Mouse (Mus musculus): ENCODE measurements around the gene Plxnb2. TPM values are rescaled to one million over a fixed set of nuclear protein-coding genes. Genes with fewer than 3 reads are reported as not detected.

Gene Plxnb2
- total and polyA plus RNA-seq, 2 experiments from 2014 or later, result 64.7 to 274 TPM

- peaks cover 39% of the 10 kb centered on the region for H3K4me1 ChIP-seq (ENCODE audit: insufficient read depth, low read length)
- H3K27ac ChIP-seq, result peak overlapping the region; percentile 28; the same call in 1 of the 2 replicates
Observed at GRCm38 (mm10) chr15:89170102-89170501, 10.5 kb downstream of the Plxnb2 start.

GRCm38 (mm10) chr15:89169431-89169830 lies 11.2 kb downstream of the Plxnb2 start:
- peak overlapping the region; percentile 28 for H3K4me2 ChIP-seq (ENCODE audit: low read depth, low read length)
- H3K9ac ChIP-seq (replicated peaks; ENCODE audit: low read length), result 0 out of 2 replicates have a peak overlapping the region, but pooled peaks have one; percentile 5
- H3K27ac ChIP-seq, result peak overlapping the region; percentile 28
- no peaks in the 10 kb centered on the region for H3K9me3 ChIP-seq (ENCODE audit: low read length)
- 3% methylated on average over 10 of the region's 10 CpGs for WGBS
- H3K4me3 ChIP-seq (ENCODE audit: low read length), result no peak overlapping the region
- 0 out of 2 replicates have a peak, but pooled peaks have one; percentile 7 for TF ChIP-seq CTCF (IDR thresholded peaks at IDR 0.05; ENCODE audit: low read depth)
- DNase-seq (ENCODE audit: low spot score), result peak; percentile 82
- peaks cover 36% of the 10 kb centered on the region for H3K36me3 ChIP-seq (ENCODE audit: insufficient read depth, low read length)
- H3K27me3 ChIP-seq (ENCODE audit: insufficient read depth, low read length), result no peaks in the 10 kb centered on the region
- H3K4me1 ChIP-seq (ENCODE audit: insufficient read depth, low read length), result peaks cover 39% of the 10 kb centered on the region
- ATAC-seq, result peak; percentile 63

More at GRCm38 (mm10) chr15:89170102-89170501, 10.5 kb downstream of the Plxnb2 start:
- Histone ChIP-seq H3K9ac (replicated peaks; ENCODE audit: low read length) (no peak overlapping the region), H3K4me3 (ENCODE audit: low read length) (no peak overlapping the region), H3K36me3 (ENCODE audit: insufficient read depth, low read length) (peaks cover 29% of the 10 kb centered on the region), H3K4me2 (ENCODE audit: low read depth, low read length) (peak overlapping the region; percentile 10; the same call in 1 of the 2 replicates), H3K27me3 (ENCODE audit: insufficient read depth, low read length) (no peaks in the 10 kb centered on the region), H3K9me3 (ENCODE audit: low read length) (no peaks in the 10 kb centered on the region)
- ATAC-seq, result no peak
- TF ChIP-seq CTCF (IDR thresholded peaks at IDR 0.05; ENCODE audit: low read depth), result no peak
- 39% methylated on average over 3 of the region's 3 CpGs for WGBS
- no peak for DNase-seq (ENCODE audit: low spot score)

- Histone ChIP-seq H3K4me1 (ENCODE audit: insufficient read depth, low read length) (peaks cover 37% of the 10 kb centered on the region), H3K27ac (peak overlapping the region; percentile 28), H3K9ac (replicated peaks; ENCODE audit: low read length) (0 out of 2 replicates have a peak overlapping the region, but pooled peaks have one; percentile 5), H3K36me3 (ENCODE audit: insufficient read depth, low read length) (peaks cover 41% of the 10 kb centered on the region), H3K4me2 (ENCODE audit: low read depth, low read length) (peak overlapping the region; percentile 28), H3K9me3 (ENCODE audit: low read length) (no peaks in the 10 kb centered on the region), H3K27me3 (ENCODE audit: insufficient read depth, low read length) (no peaks in the 10 kb centered on the region), H3K4me3 (ENCODE audit: low read length) (no peak overlapping the region)
- DNase-seq (ENCODE audit: low spot score) (no peak), ATAC-seq (no peak)
- WGBS, result 27% methylated on average over 10 of the region's 10 CpGs
- no peak for TF ChIP-seq CTCF (IDR thresholded peaks at IDR 0.05; ENCODE audit: low read depth)
Observed at GRCm38 (mm10) chr15:89168922-89169321, 11.7 kb downstream of the Plxnb2 start.

DNA sequence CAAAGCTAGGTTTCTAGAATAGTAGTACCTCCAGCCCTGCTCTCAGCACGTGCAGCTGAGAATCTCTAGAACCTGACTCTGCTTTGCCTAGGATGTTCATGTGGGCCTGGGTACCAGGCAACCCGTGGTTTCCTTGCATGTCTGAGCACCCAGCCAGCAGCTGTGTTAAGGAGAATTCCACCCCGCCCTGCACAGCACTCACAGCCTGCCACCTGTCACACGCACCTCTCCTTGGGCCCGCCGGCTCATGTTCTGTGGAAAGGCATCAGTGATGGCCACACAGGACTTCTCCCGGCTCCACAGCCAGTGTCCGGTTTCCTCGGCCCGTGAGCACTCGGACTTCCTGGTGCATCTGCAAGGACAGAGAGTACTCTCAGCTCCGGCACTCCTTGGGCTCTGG lies 15.1 kb downstream of the Plxnb2 start:
- WGBS, result 94% methylated on average over 12 of the region's 12 CpGs
- no peak for ATAC-seq
- no peak for TF ChIP-seq CTCF (IDR thresholded peaks at IDR 0.05; ENCODE audit: low read depth)
- Histone ChIP-seq H3K9ac (replicated peaks; ENCODE audit: low read length) (no peak overlapping the region), H3K36me3 (ENCODE audit: insufficient read depth, low read length) (peaks cover 73% of the 10 kb centered on the region), H3K9me3 (ENCODE audit: low read length) (no peaks in the 10 kb centered on the region), H3K27ac (no peak overlapping the region), H3K4me2 (ENCODE audit: low read depth, low read length) (no peak overlapping the region), H3K27me3 (ENCODE audit: insufficient read depth, low read length) (no peaks in the 10 kb centered on the region), H3K4me1 (ENCODE audit: insufficient read depth, low read length) (peaks cover 16% of the 10 kb centered on the region), H3K4me3 (ENCODE audit: low read length) (no peak overlapping the region)
- no peak for DNase-seq (ENCODE audit: low spot score)

DNA sequence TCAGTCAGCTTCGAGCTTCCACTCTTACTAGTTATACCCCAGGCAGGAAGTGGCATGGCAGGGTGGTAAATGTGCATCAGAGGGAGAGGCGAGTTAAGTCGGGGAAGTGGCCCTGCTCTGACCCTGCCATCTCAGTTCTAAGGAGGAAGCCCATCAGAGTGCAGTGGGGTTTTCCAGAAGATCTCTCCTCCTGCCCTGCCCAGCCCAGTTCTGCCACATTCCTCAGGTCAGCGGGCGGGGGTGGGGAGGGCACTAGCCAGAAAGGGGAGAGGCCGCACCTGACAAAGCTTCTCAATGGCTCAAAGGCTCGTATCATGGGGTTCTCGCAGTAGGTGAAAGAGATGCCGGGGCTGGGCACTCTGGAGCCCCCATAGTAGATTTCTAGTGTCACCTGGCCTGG lies 19.2 kb downstream of the Plxnb2 start:
- no peak overlapping the region for H3K4me3 ChIP-seq (ENCODE audit: low read length)
- TF ChIP-seq CTCF (IDR thresholded peaks at IDR 0.05; ENCODE audit: low read depth), result no peak
- ATAC-seq, result no peak

GRCm38 (mm10) chr15:89158516-89158915 lies 22.1 kb downstream of the Plxnb2 start:
- Histone ChIP-seq H3K27me3 (ENCODE audit: insufficient read depth, low read length) (no peaks in the 10 kb centered on the region), H3K9ac (replicated peaks; ENCODE audit: low read length) (no peak overlapping the region), H3K4me1 (ENCODE audit: insufficient read depth, low read length) (no peaks in the 10 kb centered on the region), H3K36me3 (ENCODE audit: insufficient read depth, low read length) (peaks cover 92% of the 10 kb centered on the region), H3K4me3 (ENCODE audit: low read length) (no peak overlapping the region), H3K27ac (no peak overlapping the region), H3K9me3 (ENCODE audit: low read length) (no peaks in the 10 kb centered on the region), H3K4me2 (ENCODE audit: low read depth, low read length) (no peak overlapping the region)
- ATAC-seq (no peak), DNase-seq (ENCODE audit: low spot score) (no peak)
- TF ChIP-seq CTCF (IDR thresholded peaks at IDR 0.05; ENCODE audit: low read depth), result no peak
- WGBS, result 91% methylated on average over 16 of the region's 16 CpGs

More for the DNA sequence above, 19.2 kb downstream of the Plxnb2 start:
- WGBS, result 87% methylated on average over 9 of the region's 9 CpGs
- peaks cover 97% of the 10 kb centered on the region for H3K36me3 ChIP-seq (ENCODE audit: insufficient read depth, low read length)
- no peak for DNase-seq (ENCODE audit: low spot score)
- H3K9me3 ChIP-seq (ENCODE audit: low read length), result no peaks in the 10 kb centered on the region
- no peaks in the 10 kb centered on the region for H3K4me1 ChIP-seq (ENCODE audit: insufficient read depth, low read length)
- H3K27me3 ChIP-seq (ENCODE audit: insufficient read depth, low read length), result no peaks in the 10 kb centered on the region
- H3K9ac ChIP-seq (replicated peaks; ENCODE audit: low read length), result no peak overlapping the region
- H3K4me2 ChIP-seq (ENCODE audit: low read depth, low read length), result no peak overlapping the region
- H3K27ac ChIP-seq, result no peak overlapping the region

DNA sequence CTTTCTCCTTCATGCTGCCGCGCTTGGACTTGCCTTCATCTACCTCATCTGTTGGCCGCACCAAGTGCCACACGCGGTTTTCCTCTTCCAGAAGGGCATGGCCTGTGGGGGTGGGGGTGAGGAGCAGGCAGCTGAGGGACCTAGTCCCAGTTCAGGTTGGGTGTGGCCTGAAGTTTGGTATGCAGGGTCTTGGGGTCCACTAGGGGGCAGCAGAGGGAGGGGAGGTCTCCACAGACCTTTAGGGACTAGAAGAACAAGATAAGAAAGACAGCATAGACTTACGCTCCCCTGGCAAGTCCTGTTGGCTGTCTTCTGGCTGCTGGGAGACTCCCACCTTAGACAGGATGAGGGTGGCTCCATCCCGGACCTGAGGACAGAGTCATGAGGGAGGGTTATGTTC lies 22.6 kb downstream of the Plxnb2 start:
- DNase-seq (ENCODE audit: low spot score) (peak; percentile 81), ATAC-seq (0 out of 2 replicates have a peak, but pooled peaks have one; percentile 35)
- Histone ChIP-seq H3K9ac (replicated peaks; ENCODE audit: low read length) (no peak overlapping the region), H3K27me3 (ENCODE audit: insufficient read depth, low read length) (no peaks in the 10 kb centered on the region), H3K36me3 (ENCODE audit: insufficient read depth, low read length) (peaks cover 90% of the 10 kb centered on the region), H3K4me1 (ENCODE audit: insufficient read depth, low read length) (no peaks in the 10 kb centered on the region), H3K4me2 (ENCODE audit: low read depth, low read length) (no peak overlapping the region), H3K9me3 (ENCODE audit: low read length) (no peaks in the 10 kb centered on the region), H3K27ac (no peak overlapping the region), H3K4me3 (ENCODE audit: low read length) (no peak overlapping the region)
- TF ChIP-seq CTCF (IDR thresholded peaks at IDR 0.05; ENCODE audit: low read depth), result peak; percentile 82
- WGBS, result 72% methylated on average over 7 of the region's 7 CpGs

Data from hindbrain, postnatal 0 days (tissue).